Mouse (Mus musculus): ENCODE data around the gene Stambpl1.

Gene Stambpl1

DNA sequence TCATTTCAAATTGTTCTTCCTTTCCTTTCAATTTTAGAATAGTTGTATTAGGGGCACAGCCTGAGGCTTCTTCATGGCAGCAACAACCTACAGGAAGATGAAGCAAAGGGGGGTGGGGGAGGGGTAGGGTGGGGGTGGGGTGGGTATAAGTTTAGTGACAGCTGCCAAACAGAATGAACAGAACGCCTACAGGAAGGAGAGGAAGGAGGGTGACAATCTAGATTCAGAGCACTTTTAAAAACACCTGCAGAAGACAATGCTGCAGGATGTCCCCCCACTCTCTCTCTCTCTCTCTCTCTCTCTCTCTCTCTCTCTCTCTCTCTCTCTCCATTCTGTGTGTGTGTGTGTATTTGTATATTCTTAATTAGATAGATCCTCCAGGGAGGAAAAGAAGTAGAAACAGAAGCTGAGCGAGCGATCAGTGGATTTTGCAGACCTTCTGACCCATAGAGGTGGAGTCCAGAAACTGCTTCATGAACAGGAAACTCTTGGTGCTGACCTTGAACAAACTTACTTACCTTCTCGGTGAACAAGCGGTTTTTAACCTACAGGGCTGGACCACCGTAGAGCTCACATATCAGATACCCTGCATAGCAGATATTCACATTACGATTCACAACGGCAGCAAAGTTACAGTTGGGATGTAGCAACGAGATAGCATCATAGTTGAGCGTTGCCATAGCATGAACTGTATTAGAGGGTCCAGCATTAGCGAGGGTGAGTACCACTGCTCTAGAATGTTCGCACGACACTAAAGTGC, 95.8 kb downstream of the Stambpl1 start:
- DNase-seq = no peak

DNA sequence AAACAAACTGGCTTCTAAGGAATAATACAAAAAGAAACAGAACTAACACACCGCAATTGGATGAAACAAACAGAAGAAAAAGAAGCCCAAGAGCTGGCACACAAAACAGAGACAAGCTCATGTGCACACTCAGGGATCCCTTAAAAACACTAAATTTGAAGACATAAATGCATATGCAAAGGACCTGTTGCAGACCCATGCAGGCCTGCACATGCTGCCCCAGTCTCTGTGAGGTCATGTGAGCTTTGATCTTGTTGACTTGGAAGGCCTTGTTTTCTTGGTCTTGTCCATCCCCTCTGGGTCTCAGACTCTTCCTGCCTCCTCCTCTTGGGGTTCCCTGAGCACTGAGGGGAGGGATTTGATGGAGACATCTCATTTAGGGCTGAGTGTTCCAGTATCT, 96.7 kb downstream of the Stambpl1 start:
- DNase-seq = no peak
